Mouse (Mus musculus): ENCODE data around the gene Depp1.

DNA sequence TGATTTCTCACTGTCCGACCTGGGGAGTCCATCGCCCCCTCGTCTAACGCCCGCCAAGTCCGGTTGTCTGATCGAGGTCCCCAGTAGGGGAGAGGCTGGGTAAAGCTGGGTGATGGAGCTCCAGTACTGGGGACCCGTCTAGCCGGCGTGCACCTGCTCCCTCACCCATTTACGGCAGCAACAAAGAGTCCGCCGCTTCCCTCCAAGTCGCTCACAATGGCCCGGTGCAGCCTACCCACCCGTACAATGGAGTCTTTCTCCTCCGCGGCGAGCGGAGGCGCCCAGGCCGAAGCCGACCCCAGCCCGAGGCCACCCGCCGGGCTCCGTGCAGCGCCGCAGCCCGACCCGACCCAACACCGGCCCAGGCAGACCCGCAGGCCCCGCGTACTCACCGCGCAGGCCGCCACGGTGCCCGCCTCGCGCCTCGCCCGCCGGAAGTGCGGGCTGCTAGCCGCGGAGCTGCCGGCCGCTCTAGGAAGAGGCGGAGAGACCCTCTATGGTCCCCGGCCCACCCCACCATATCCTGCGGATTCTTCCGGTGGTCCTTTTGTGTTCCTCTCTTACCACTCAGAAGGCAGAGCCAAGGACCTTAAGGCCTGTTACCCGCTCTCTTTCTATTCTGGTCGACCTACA lies 21.8 kb upstream of the Depp1 start, which contains the start of gene Zfp422:
- TF ChIP-seq CTCF (IDR thresholded peaks at IDR 0.05; ENCODE audit: insufficient read depth, low read depth, low read length) (no peak), POLR2A (IDR thresholded peaks at IDR 0.05; ENCODE audit: insufficient read depth, low read depth, low read length) (peak; percentile 62; the same call in 1 of the 2 replicates)
